Mouse (Mus musculus) heart, embryonic 16.5 days (tissue): ENCODE measurements around the gene Lrfn4. TPM values are rescaled to one million over a fixed set of nuclear protein-coding genes. Genes with fewer than 3 reads are reported as not detected.

Experiments
- ATAC-seq: fragments of 200-750 bp; cut with Nextera tagmentation; replicated peaks from 2 replicates; pipeline ENCODE4 v1.8.0; 2017; ENCODE audit warnings: moderate number of reproducible peaks; ENCODE audit not compliant: insufficient read depth, low FRiP score; ENCODE audit errors: extremely low read depth
- H3K27ac ChIP-seq: fragments of 300-500 bp; sonication (generic); 2 replicates; pipeline ENCODE4 v1.5.1; 2014; ENCODE audit warnings: mild to moderate bottlenecking, low read length, control low read depth, moderate library complexity
- H3K27me3 ChIP-seq: fragments of 300-500 bp; sonication (generic); 2 replicates; pipeline ENCODE4 v1.6.1; 2014; ENCODE audit warnings: low read length, mixed read lengths; ENCODE audit not compliant: control insufficient read depth, insufficient read depth
- H3K36me3 ChIP-seq: fragments of 300-500 bp; sonication (generic); 2 replicates; pipeline ENCODE4 v1.6.1; 2014; ENCODE audit not compliant: control insufficient read depth, insufficient read depth
- H3K4me1 ChIP-seq: fragments of 300-500 bp; sonication (generic); 2 replicates; pipeline ENCODE4 v1.6.1; 2014; ENCODE audit warnings: low read length, mixed read lengths; ENCODE audit not compliant: control insufficient read depth, insufficient read depth
- H3K4me2 ChIP-seq: fragments of 300-500 bp; sonication (generic); 2 replicates; pipeline ENCODE4 v1.6.1; 2014; ENCODE audit warnings: low read depth, mild to moderate bottlenecking, control low read depth, low read length
- H3K4me3 ChIP-seq: fragments of 300-500 bp; sonication (generic); 2 replicates; pipeline ENCODE4 v1.5.1; 2014; ENCODE audit warnings: mild to moderate bottlenecking, control low read depth, low read length
- H3K9ac ChIP-seq: fragments of 300-500 bp; sonication (generic); 2 replicates; pipeline ENCODE4 v1.6.1; 2014; ENCODE audit warnings: low read length, control low read depth
- H3K9me3 ChIP-seq: fragments of 300-500 bp; sonication (generic); replicated peaks from 2 replicates; pipeline ENCODE4 v1.6.1; 2016; ENCODE audit warnings: low read length; ENCODE audit not compliant: control insufficient read depth
- WGBS: fragments of 180-500 bp; shearing (Covaris S2); extraction: QIAGEN DNeasy Blood & Tissue Kit; methylation state at CpG from one replicate; pipeline ENCODE4 v1.1.7; 2014; 5-methylcytosine and 5-hydroxymethylcytosine counted together
- polyA plus RNA-seq: library from polyadenylated mRNA; unstranded; fragments of >200 nt; fragmentation: Nextera tagmentation; extraction: Ambion mirVana; gene quantifications from 2 replicates; pipeline ENCODE4 v1.2.1, GENCODE M21; 2015

Gene Lrfn4
- polyA plus RNA-seq, 1 experiment from 2014 or later, result 1.8 TPM

DNA sequence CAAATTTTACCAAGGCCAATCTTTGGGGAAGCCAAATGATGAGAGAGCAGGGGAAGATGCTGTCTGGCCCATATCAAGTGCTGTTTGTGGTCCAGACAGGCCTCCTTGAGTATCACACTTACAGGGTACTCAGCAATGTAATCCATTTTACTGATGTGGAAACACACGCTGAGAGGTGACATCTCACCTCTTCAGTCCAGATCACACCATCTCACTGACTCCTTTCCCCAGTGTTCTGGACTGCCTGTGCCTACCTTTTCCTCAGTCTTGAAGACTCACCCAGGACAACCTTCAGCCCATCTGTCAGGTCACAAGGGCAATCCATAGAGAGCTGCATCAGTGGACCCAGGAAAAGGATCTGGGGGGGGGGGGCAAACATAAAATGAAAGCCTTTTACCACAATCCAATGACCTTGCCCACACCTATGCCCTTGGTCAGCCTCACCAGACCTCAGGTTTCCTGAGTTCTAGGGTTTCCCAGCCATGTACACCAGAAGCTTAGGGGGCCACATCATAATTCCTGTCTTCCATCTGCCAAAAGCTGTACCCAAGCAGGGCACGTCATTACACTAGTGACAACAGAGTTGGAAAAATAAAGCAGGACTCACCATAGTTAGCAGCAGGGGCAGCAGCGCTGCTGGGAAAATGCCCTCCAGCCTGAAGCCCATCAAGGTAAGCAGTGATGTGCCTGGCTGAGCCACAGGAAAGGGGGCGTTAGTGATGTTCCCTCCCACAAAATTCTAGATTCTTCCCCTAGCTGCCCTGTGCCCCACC is 9.1 kb upstream of the Lrfn4 start:
- H3K4me3 ChIP-seq, result peak overlapping the region; percentile 82
- H3K27ac ChIP-seq, result peak overlapping the region; percentile 87; the same call in 1 of the 2 replicates
- ATAC-seq, result no peak
- no peaks in the 10 kb centered on the region for H3K9me3 ChIP-seq
- peak overlapping the region; percentile 94 for H3K4me2 ChIP-seq
- H3K4me1 ChIP-seq, result peaks cover 16% of the 10 kb centered on the region
- H3K36me3 ChIP-seq, result peaks cover 17% of the 10 kb centered on the region
- H3K9ac ChIP-seq, result peak overlapping the region; percentile 91
- WGBS, result 31% methylated on average over 4 of the region's 4 CpGs
- no peaks in the 10 kb centered on the region for H3K27me3 ChIP-seq

DNA sequence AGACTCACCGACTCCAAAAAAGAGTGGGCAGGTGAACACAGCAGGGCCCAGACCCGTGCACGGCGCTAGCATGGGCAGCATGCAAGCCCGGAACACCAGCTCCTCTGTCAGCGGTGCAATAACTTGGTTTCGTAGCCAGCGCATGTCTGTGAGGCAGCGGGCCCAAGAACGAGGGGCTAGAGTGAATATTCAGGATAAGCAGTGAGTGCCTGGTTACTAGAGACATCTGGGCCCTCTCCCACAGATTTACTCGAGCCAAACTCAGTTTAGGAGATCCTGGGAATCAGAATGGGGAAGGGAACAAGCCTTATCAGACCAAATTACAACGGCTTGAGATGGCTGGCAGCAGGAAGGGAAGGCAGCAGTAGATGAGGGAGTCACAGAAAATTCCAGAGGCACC is 8.5 kb upstream of the Lrfn4 start:
- Histone ChIP-seq H3K4me3 (no peak overlapping the region), H3K27ac (no peak overlapping the region), H3K27me3 (no peaks in the 10 kb centered on the region), H3K4me2 (no peak overlapping the region), H3K9ac (no peak overlapping the region; the same call in 1 of the 2 replicates), H3K36me3 (peaks cover 17% of the 10 kb centered on the region), H3K9me3 (no peaks in the 10 kb centered on the region), H3K4me1 (peaks cover 16% of the 10 kb centered on the region)
- no peak for ATAC-seq
- 89% methylated on average over 12 of the region's 12 CpGs for WGBS

GRCm38 (mm10) chr19:4623419-4623818 is 8.0 kb upstream of the Lrfn4 start:
- no peak overlapping the region for H3K9ac ChIP-seq
- 95% methylated on average over 9 of the region's 9 CpGs for WGBS
- no peak overlapping the region for H3K27ac ChIP-seq
- H3K27me3 ChIP-seq, result no peaks in the 10 kb centered on the region
- ATAC-seq, result no peak
- no peaks in the 10 kb centered on the region for H3K9me3 ChIP-seq
- H3K4me2 ChIP-seq, result no peak overlapping the region
- H3K4me3 ChIP-seq, result no peak overlapping the region
- H3K4me1 ChIP-seq, result peaks cover 16% of the 10 kb centered on the region
- peaks cover 17% of the 10 kb centered on the region for H3K36me3 ChIP-seq

GRCm38 (mm10) chr19:4622780-4623179 is 7.3 kb upstream of the Lrfn4 start:
- H3K4me3 ChIP-seq, result no peak overlapping the region
- no peak overlapping the region for H3K4me2 ChIP-seq
- H3K9me3 ChIP-seq, result no peaks in the 10 kb centered on the region
- no peak overlapping the region for H3K9ac ChIP-seq
- peaks cover 17% of the 10 kb centered on the region for H3K36me3 ChIP-seq
- H3K27me3 ChIP-seq, result 0 out of 2 replicates have a peak, but pooled peaks cover 2% of the 10 kb centered on the region
- WGBS, result 84% methylated on average over 5 of the region's 5 CpGs
- no peak for ATAC-seq
- H3K27ac ChIP-seq, result no peak overlapping the region
- peaks cover 16% of the 10 kb centered on the region for H3K4me1 ChIP-seq

DNA sequence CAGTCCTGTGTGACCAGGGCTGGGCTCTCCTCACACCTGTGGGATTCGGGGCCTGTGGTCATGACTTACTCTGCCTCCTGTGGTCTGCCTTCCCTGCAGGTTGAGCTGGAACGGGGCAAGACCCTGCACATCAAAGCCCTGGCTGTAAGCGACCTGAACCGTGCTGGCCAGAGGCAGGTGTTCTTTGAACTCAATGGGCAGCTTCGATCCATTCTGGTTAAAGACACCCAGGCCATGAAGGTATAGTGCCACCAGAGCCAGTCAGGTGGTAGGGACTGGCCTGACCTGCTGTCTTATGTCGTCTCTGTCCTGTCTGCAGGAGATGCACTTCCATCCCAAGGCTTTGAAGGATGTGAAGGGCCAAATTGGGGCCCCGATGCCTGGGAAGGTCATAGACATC is 5.3 kb upstream of the Lrfn4 start:
- peaks cover 6% of the 10 kb centered on the region for H3K4me1 ChIP-seq
- H3K4me2 ChIP-seq, result no peak overlapping the region
- H3K27me3 ChIP-seq, result 0 out of 2 replicates have a peak, but pooled peaks cover 2% of the 10 kb centered on the region
- H3K4me3 ChIP-seq, result no peak overlapping the region
- no peak overlapping the region for H3K27ac ChIP-seq
- H3K9me3 ChIP-seq, result no peaks in the 10 kb centered on the region
- H3K9ac ChIP-seq, result no peak overlapping the region
- no peak for ATAC-seq
- H3K36me3 ChIP-seq, result peaks cover 17% of the 10 kb centered on the region
- WGBS, result 91% methylated on average over 7 of the region's 7 CpGs

GRCm38 (mm10) chr19:4619461-4619860 is 4.0 kb upstream of the Lrfn4 start:
- H3K4me3 ChIP-seq, result no peak overlapping the region
- WGBS, result 74% methylated on average over 10 of the region's 10 CpGs
- no peak overlapping the region for H3K27ac ChIP-seq
- H3K9ac ChIP-seq, result no peak overlapping the region
- peaks cover 17% of the 10 kb centered on the region for H3K36me3 ChIP-seq
- H3K4me1 ChIP-seq, result peaks cover 2% of the 10 kb centered on the region
- H3K27me3 ChIP-seq, result 0 out of 2 replicates have a peak, but pooled peaks cover 2% of the 10 kb centered on the region
- no peak for ATAC-seq
- no peaks in the 10 kb centered on the region for H3K9me3 ChIP-seq
- no peak overlapping the region for H3K4me2 ChIP-seq

GRCm38 (mm10) chr19:4618183-4618582 is 2.7 kb upstream of the Lrfn4 start:
- 0 out of 2 replicates have a peak, but pooled peaks cover 2% of the 10 kb centered on the region for H3K27me3 ChIP-seq
- no peaks in the 10 kb centered on the region for H3K9me3 ChIP-seq
- 32% methylated on average over 18 of the region's 18 CpGs for WGBS

DNA sequence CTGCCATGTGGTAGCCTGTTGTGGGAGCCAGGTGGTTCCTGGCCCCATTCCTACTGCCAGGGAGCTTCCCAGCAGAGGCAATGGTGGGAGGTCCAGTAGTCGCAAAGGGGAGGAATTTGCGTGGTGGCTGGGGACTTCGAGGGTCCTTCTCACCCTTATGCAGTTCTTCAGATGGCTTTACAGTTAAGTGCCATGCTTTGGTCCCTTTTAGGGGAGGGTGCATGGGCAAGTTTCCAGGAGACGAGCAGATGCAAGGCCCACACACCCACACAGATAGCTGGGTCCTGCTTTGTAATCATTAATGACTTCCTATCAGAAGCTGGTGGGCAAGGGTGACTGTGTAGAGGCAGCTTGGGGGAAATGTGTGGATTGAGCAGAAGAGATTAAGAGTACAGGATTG is 1.1 kb upstream of the Lrfn4 start:
- Histone ChIP-seq H3K9ac (no peak overlapping the region), H3K27ac (no peak overlapping the region), H3K4me1 (peaks cover 4% of the 10 kb centered on the region), H3K36me3 (peaks cover 9% of the 10 kb centered on the region), H3K4me2 (no peak overlapping the region), H3K27me3 (0 out of 2 replicates have a peak, but pooled peaks cover 2% of the 10 kb centered on the region), H3K9me3 (no peaks in the 10 kb centered on the region), H3K4me3 (no peak overlapping the region)
- no peak for ATAC-seq
- 26% methylated on average over 4 of the region's 4 CpGs for WGBS

More at GRCm38 (mm10) chr19:4618183-4618582, 2.7 kb upstream of the Lrfn4 start:
- Histone ChIP-seq H3K4me1 (peaks cover 4% of the 10 kb centered on the region), H3K9ac (no peak overlapping the region), H3K4me2 (no peak overlapping the region), H3K27ac (no peak overlapping the region), H3K36me3 (peaks cover 11% of the 10 kb centered on the region), H3K4me3 (no peak overlapping the region)
- ATAC-seq, result no peak

- no peaks in the 10 kb centered on the region for H3K9me3 ChIP-seq
- peak overlapping the region; percentile 82 for H3K4me3 ChIP-seq
- H3K36me3 ChIP-seq, result peaks cover 10% of the 10 kb centered on the region
- H3K9ac ChIP-seq, result peak overlapping the region; percentile 83
- 0 out of 2 replicates have a peak, but pooled peaks cover 2% of the 10 kb centered on the region for H3K27me3 ChIP-seq
- 23% methylated on average over 36 of the region's 49 CpGs for WGBS
- no peak for ATAC-seq
- H3K4me1 ChIP-seq, result peaks cover 6% of the 10 kb centered on the region
- H3K4me2 ChIP-seq, result peak overlapping the region; percentile 78
- peak overlapping the region; percentile 75 for H3K27ac ChIP-seq
These were observed 939 bp downstream of the Lrfn4 start for GRCm38 (mm10) chr19:4614305-4615150.
